Mouse (Mus musculus) ES-Bruce4 (cell line): ENCODE measurements around the gene Glis3.

Source experiments
- CTCF ChIP-seq: IDR thresholded peaks from one replicate; pipeline ENCODE4 v1.8.1; 2011; ENCODE audit warnings: low read depth, low read length
- POLR2A ChIP-seq: IDR thresholded peaks from one replicate; pipeline ENCODE4 v1.8.1; 2011; ENCODE audit warnings: low read length; ENCODE audit not compliant: insufficient read depth

DNA sequence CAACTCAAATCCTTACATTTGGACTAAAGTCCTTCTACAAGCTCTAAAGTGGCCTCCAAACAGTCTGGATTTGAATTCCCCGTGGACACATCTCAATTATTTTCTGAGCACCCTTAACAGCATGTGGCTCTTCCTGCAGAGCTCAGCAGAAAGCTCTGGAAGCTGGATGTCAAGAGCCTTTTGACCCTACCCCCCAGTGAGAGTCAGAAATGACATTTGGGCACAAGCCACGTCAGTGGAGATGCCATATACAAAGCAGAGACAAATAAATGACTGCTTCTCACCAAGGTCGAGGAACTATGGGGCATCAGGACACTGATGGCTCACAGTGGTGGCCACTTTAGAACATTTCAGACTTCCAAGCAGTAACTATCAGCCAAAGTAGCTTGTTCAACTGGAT, 146.3 kb downstream of the Glis3 start:
- TF ChIP-seq POLR2A (no peak), CTCF (no peak)
